Mouse (Mus musculus) urinary bladder, postnatal 36 days (tissue): Measurements from ENCODE around the gene Olfr976.
"Not testable (repeated sequence)": the region's sequence is repeated elsewhere in the genome, so short reads cannot be mapped to it uniquely, and the experiment has no call there.

Experiments used
- DNase-seq, 2 experiments: peaks; one replicate each; pipeline ENCODE4 v3.0.0; 2022; ENCODE audit warnings: low spot score in 2 of 2, mixed read lengths in 1 of 2

Olfr976 gene

DNA sequence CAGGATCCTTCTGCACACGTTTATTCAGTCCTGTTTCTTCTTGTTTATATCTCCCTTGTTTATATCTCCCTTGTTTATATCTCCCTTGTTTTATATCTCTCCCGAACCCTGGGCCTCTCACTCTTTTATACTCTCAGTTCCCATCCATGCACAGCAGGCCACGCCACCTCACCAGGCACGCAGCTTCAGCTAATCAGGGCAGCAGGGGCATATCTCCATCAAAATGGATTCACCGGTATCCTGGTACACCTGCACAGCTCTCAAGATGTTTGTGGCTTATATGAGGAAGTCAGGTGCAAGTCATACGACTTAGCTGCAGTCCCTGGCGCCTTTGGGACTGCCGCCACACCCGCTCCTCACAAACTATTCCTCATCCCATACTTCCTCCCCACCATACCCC lies at the start of gene Olfr976:
Gene Olfr976, minus strand, starts transcription at position 101 of the 400 bp plus-strand sequence.
- not testable (repeated sequence) for DNase-seq

- no peak for DNase-seq
Measured at GRCm38 (mm10) chr9:40009482-40009881, 48.5 kb upstream of the Olfr976 start, which contains the start of gene Olfr980. Gene Olfr980, minus strand, starts transcription at chr9:40009582.

- no peak for DNase-seq
Measured at GRCm38 (mm10) chr9:40003365-40003764, 42.4 kb upstream of the Olfr976 start, which contains the start of gene Olfr979. Gene Olfr979, minus strand, starts transcription at chr9:40003465.

- no peak for DNase-seq
Measured at GRCm38 (mm10) chr9:39991813-39992212, 30.9 kb upstream of the Olfr976 start, which contains the start of gene Olfr978. Gene Olfr978, plus strand, starts transcription at chr9:39992113.

DNA sequence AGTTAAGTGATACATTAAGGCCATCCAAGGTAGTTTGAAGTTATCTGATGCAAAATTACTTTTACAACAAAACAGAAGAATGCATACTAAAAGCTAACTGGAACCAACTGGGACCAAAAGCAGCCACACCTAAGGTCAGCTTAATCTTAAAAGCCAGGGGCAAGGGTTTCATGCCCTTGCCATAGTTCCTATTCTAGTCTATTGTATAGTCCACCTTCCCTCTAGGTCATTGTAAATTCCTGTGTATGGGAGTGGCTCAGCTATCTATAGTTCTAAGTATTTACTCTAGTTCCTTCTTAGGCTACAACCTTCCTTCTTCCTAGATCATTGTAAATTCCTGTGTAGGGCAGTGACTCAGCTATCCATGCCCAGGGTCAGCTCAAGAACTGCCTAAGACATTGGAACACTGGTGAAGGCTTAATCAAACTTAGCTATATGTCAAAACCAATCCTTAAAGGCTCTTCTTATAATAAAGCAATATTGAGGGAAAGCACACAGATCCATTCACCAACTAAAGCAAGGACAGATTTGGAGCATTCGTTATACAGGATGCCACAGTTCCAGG lies 15.7 kb upstream of the Olfr976 start:
- not testable (repeated sequence) for DNase-seq

DNA sequence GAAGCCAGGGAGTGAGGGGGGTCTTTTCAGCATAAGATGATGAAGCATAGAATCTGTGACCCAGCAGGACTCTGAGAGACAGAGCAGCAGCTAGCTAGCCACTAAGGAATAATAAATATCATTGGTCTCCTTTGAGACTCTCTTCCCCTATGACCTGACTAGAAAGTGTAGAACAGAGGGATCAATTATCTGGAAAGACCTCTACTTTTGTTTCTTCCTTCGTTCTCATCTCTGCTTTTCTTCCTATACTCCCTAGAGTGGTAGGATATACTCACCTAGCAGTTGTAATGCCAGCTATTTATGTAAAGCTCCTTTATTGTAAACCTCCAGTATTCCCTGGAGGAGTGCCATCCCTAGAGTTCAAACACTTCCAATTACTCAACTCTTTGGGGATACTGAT lies 9.0 kb downstream of the Olfr976 start, which contains the start of gene Olfr975:
Gene Olfr975, minus strand, starts transcription at position 101 of the 400 bp plus-strand sequence.
- no peak for DNase-seq

GRCm38 (mm10) chr9:39937201-39937600 lies 23.7 kb downstream of the Olfr976 start, which contains the start of gene Olfr974:
Gene Olfr974, plus strand, starts transcription at chr9:39937501.
- no peak for DNase-seq

GRCm38 (mm10) chr9:39928837-39929236 lies 32.1 kb downstream of the Olfr976 start:
- not testable (repeated sequence) for DNase-seq

DNA sequence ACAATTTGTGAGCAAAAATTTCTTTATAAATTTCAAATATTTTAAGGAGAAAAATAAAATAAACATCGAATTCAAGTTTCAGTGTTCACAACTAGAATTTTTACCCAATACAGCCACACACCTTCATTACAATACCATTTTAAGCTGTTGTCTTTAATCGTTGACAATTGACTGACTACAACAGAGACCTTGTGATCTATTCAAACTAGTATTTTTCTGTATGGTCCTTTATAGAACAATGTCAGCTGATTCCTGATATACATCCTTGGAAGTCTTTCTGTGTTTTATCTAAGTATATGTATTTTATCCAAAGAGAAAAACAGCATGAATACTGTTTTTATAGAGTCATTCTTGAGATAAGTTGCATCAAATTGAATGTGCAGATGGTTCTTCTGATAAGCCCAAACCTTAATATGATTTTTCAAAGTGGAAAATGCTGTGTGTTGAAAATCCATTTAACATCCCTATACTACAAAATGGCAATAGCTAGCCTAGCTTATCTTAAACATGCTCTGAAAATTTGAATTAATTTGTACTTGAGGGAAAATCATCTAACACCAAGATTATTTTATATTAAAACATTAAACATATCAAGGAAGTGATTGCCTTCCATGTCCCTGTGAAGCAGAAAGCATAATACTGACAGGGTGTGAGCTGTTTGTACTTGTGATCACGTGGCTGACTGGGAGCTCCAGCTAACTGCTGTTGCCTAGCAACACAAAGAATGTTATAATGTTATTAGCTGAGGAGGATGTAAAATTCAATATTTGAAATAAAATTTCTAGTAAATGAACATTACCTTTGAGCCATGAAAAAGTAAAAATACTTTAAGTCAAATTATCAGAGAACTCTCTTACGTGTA lies 32.7 kb downstream of the Olfr976 start:
- not testable (repeated sequence) for DNase-seq

DNA sequence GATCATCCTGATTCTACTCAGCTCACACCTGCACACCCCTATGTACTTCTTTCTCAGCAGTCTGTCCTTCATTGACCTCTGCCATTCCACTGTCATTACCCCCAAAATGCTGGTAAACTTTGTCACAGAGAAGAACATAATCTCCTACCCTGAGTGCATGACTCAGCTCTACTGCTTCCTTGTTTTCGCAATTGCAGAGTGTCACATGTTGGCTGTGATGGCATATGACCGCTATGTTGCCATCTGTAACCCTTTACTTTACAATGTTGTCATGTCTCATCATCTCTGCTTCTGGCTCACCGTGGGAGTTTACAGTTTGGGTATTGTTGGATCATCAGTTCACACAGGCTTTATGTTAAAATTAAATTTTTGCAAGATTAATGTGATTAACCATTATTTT lies 51.0 kb downstream of the Olfr976 start:
- no peak for DNase-seq

DNA sequence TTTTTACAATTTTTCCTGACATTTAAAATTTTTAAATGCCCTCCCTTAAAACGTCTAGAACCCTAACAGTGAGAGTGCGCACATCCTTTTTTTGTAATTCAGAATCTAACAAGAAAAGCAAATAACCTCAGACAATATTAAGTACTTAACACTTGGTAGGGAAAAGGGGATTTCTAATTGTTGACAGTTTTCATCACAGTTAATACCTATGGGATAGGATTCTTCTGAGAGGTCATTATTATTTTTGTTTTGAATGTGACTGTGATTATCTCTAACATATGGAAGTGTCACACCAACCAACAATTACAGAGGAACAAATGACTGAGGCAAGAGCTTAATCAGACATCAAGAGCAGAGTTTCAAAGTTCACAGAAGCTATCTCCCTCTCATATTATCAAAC lies 53.9 kb downstream of the Olfr976 start, which contains the start of gene Olfr229:
Gene Olfr229, plus strand, starts transcription at position 301 of the 400 bp plus-strand sequence.
- DNase-seq = no peak

DNA sequence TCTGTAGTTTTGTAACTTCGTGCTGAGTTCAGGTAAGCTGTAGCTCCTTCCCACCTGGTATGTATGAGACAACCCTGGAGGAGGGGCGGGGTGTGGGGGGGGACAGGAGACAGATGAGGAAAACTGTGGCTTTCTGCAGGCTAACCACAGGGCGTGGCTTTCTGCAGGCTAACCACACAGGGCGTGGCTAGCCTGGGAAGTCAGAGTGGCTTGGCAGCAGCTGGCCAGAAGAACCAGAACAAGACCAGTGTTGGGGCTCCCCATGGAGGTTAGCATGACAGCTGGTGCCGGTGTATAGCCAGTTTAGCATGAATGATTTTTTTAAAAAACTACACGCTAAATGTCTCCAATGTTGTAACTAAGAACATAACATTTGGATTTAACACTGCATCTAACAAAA lies 55.8 kb downstream of the Olfr976 start:
- DNase-seq = no peak
